Mouse (Mus musculus): ENCODE results near the gene Sec1.
A peak's percentile ranks its signal among the peaks of the same experiment; 100 is the strongest.

The Sec1 gene

DNA sequence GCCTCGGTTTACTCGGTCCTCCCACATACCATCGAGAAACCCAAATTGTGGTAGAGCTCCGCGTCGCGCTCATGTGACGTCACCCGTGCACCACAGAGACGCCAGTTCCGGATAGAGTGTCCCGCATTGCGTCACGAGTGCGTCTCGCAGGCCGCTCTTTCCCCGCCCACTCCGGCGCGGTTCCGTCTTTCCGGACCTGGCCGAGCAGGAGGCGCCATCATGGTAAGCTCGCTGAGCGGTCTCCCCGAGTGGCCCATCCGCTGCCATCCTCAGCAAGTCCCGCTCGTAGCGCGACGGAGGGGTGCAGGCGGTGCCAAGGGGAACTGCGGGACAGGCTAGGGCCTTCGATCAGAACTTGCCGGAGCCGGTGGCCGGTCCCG, 23.7 kb upstream of the Sec1 start, which contains the start of gene Sphk2:
Gene Sphk2, minus strand, starts transcription at position 85 of the 380 bp plus-strand sequence.
- DNase-seq (ENCODE audit: low read depth, low spot score), result peak; percentile 99

DNA sequence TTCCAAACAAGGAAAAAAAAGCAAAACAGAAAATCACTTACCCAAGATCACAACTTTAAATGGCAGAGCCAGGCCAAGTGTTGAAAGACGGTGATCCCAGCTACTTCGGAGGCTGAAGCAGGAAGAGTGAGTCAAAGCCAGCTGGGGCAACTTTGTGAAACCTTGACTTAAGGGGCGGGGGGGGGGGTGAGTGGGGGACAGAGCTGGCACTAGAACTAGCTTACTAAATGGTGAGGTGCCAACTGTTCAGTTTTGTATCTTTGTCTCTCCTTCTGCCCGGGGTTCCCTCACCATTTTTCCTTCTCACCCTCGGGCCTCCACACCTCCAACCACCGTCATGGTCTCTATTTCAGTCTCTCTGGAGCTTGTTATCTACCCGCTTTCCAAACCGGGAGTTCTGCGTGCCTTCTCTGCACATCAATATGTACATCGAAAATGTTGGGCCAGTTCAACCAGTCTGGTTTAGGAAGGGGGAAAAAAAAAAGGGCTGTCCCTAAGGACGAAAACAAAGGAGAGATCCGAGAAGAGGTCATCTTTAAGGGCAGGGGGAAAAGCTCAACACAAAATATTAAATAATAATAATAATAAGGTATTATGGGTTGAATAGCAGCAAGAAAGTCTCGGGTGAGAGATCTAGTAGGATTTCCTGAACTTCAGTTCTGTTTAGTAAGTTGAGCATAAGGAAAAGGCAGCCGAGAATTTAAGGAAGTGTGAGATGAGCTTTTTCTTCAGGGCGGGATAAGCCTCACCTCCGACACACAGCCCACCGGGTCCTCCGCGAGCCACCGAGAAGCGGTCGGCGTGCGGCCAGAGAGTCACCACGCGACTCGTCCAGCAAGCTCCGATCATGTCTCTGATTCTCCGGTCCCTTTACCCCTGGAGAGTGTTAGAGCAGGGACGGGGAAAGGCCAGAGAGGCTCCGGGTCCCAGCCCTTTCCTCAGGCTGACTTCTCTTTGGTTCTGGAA, 23.0 kb upstream of the Sec1 start:
- no peak for DNase-seq (ENCODE audit: low read depth, low spot score)

DNA sequence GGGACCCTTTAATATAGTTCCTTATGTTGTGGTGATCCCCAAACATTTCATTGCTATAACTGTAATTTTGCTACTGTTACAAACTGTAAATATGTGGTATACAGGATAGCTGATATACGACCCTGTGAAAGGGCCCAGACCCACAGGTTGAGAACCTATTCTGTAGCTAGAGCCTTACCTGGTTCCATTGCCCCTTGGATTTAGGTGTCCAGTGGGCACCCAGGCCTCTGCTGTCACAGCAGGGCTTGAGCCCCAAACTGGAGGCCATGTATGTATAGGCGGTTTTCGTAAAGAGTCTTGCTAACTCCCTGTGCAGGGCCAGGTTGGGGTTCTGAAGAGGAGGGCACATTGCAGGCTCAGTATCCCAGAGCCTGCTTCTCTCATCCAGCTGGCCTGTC, 22.3 kb upstream of the Sec1 start:
- DNase-seq (ENCODE audit: low read depth, low spot score), result no peak

DNA sequence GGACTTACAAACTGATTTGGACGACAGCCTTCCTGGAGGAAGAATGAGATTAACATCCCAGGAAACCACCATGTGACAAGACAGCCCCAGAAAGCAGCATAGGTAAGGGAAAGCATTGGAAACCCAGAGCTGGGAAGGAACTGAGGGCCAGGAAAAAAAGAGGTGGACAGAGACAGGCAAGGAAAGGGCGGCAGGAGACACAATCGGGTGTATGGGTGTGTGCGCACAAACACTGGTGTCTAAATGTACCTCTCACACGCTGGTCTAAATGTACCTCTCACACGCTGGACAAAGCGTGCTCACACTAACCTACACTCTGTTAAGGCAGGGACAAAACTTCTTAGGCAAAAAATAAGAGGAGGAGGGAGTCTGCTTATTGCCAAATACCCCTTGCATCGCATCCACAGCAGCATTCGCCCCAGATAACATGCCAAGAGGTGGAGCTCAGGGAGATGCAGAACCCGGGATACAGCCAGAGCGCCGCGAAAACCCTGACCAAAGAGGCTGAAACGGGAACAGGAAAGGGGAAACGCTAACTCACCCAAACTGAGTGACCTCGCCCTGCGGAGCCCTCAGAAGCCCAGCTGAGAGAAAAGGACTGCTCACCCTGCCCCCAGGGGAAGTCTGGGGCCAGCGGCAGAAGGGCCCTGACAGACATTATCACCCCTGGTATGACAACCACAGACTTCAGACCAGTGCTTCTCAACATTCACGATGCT, 21.7 kb upstream of the Sec1 start:
- no peak for DNase-seq (ENCODE audit: low read depth, low spot score)

DNA sequence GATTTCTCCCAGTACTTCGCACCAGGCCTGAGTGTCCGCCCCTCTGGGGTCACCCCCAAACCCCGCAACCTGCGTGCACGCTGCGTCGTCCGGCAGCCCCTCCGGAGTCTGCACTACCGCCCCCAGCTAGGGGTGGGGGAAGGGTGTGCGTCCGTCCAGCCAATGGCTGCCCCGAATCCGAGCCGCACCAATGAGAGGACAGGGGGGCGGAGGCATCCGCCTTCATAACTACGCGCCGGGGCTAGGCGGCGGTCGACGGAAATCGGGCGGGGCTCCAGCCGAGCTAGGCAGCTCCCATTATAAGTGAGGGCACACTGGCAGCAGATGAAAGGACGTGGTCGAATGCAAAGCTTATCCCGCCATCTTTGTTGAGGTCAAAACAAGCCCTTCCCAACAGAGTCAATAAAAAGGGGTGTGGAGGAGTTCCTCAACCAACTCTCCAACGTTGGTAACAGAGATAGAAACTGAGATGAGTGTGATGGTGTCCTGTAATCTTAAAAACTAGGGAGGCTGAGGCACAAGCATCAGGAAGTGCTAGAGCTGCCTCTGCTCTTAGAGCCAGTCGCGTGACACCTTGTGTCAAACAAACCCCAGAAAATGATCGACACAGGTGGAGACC, 21.0 kb upstream of the Sec1 start, which contains the start of gene Rpl18:
Gene Rpl18, plus strand, starts transcription at position 368 of the 619 bp plus-strand sequence.
- peak; percentile 96 for DNase-seq (ENCODE audit: low read depth, low spot score)

DNA sequence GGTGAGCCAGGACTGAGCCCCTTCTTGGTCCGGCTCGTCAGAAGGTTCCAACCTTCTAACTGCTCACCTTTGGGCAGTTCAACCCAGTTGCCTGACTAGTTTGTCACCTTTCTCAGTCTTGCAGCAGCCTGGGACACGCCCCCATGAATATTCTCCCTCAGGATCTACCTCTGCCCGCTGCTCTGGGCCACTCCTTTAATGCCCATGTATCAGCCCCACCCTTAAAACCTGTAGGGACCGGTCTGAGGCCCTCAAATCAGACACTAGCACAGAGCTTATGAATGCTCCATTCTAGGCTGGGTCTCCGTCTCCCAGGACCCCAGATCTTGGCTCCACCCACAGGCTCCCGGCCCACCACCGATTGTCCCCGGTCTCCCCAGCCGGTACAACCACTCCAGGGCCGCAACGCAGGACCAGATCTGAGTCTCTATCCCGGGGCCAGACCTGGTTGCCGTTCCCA, 20.5 kb upstream of the Sec1 start:
- no peak for DNase-seq (ENCODE audit: low read depth, low spot score)

DNA sequence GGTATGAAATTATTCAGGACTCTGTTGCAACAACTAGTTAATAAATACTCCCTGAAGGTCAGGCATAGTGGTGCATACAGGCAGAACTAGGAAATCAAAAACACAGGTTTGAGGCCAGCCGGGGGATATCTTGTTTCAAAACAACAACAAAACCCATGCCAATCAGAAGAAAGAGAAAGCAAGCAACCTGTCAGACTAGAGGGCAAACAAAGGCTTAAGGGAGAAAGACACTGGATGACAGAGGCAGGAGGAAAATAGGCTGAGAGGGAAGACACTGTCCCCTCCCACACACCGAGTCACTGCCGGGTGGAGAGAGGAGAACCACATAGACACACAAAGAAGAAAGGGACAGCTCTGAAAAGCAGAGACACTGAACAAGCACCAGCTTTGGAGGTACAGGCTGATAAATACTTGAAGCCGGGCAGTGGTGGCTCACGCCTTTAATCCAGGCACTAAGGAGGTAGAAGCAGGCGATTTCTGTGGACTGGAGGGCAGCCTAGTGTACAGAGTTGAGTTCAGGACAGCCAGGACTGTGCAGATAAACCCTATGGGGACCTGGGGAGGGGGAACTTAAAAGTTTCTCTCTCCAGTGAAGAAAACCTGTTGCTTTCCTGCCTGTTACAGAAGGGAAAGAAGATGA, 19.8 kb upstream of the Sec1 start:
- DNase-seq (ENCODE audit: low read depth, low spot score), result no peak

DNA sequence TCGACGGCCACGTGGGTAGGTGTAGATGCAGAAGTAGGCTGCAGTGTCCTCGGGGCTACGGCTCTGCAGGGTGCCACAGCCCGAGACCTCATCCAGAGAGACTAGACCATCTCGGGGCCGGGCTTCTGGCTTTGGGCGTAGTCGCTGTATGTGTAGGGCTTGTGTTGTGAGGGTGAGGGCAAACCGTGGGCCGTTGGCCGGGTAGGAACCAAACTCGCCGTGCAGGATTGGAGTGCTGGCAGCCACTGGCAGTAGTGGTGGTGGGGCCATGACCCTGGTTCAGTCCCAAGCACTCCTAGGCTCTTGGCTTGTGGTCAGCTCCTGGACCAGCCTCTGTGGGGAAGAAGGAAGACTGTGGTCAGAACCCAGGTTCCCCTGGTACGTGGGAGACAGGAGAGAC, 19.2 kb upstream of the Sec1 start:
- no peak for DNase-seq (ENCODE audit: low read depth, low spot score)

DNA sequence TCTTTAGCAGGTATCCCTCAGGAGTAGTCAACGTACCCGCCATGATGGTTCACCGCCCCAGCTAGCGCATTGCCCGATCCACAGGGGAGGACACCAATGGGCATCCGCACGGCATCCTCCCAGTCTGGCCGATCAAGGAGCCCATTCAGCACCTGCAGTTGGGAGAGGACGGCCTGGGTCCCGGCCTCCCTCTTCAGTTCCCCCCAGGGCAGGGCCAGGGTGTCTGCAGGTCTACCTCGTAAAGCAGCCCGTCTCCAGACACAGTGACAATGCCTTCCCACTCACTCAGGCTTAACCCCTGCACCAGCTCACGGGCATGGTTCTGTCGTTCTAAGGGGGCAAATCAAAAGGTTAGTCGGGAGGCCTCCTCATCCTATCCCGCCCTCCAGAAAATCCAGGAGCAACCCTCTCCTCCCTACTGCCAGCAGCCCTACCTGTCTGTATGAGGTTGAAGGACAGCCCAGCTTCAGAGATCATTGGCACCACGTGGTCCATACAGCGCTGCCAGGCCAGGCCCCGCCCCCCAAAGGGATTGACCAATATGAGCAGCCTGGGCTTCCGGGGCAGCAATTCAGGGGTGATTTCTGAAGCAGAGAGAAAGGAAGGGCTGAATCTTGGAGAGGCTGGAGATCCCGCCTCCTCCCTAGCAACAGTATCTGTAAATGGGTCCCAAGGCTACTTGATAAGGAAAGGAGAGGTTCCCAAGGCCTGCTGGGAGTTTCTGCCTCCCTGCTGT, 18.0 kb upstream of the Sec1 start:
- DNase-seq (ENCODE audit: low read depth, low spot score), result peak; percentile 78

DNA sequence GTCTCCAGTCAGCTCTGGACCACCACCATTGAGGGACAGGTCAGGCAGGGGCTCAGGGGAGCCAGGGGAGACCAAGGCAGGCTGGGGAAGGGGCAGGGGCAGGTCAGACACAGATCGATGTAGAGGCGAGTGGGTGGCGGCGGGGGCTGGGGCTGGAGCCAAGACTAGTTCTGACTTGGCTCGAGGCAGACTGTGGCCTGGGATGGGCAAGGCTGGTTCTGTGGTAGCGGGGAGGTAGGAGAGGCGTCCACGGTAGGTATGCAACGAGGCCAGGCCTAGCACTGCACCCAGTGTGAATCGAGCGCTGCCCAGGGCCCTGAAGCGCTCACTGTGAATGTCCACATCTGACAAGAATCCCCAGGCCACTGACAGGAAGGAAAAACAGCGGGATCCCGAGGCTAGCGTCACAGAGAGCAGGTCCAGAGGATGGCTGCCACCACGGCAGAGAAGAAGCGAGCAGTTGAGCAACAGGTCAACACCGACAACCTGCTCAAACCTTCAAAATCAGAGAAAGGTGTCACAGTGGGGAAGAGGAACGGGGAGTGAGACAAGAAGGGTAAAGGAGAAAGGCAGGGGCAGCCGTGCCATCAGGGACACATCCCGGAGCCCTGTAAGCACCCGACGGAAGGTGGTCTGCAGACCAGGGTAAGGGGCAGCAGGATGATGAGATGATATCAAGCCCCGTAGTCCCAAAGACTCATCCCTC, 17.3 kb upstream of the Sec1 start:
- DNase-seq (ENCODE audit: low read depth, low spot score), result peak; percentile 63

DNA sequence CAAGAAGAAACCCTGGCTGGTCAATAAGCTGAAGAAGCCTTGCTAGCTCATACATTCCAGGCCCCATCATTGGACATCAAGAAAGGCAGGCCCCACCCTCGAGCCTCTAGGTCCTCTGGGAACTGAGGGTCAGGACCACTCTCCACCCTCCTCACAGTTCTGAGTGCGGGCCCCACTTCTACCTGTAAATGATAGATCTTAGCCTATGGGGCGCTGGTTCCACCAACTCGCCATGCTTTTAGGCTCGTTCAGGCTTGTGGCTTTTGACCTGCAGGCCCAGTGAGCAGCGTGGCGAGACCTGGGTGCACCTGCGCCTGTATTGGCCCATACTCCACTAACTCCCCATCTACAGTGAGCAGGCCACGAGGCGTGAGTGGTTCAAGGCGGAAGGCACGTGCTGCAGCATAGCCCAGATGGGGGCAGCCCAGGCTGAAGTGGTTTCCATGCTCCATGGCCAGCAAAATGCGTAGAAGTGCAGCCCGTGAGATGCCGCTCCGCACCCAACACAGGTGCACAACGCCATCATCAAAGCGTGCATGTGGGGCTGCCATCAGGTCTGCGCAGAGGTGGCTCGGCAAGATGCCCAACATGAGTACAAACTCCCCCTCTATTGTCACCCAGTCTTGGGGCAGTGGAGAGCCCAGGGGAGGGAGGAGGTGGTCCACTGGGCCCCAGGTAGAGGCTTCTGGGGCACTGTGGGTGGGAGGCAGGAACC, 16.4 kb upstream of the Sec1 start:
- peak; percentile 59 for DNase-seq (ENCODE audit: low read depth, low spot score)

DNA sequence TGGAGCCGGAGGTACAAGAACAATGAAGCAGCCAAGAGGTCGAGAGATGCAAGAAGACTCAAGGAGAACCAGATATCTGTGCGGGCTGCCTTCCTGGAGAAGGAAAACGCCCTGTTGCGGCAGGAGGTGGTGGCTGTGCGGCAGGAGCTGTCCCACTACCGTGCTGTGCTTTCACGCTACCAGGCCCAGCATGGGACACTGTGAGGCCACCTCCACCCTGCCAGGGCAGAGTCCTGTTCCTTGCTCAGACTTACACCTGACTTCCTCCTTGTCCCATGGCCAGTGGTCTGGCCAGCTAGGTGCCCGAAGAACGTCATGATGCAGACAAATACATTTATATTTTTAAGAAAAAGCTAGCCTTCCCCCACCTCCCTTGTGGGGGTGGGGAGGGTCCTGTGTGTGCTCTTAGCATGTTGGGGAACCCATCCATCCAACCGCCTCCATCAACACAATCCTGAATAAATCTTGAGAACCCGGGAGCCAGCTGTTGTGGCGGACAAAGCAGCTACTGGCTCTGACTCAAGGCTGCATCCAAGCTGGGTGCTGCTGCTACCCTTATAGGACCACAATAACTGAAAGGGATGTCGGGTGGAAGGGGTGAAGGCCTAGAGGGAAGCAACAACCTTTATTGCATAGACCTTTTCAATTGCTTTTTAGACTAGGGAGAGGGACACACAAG, 15.6 kb upstream of the Sec1 start:
- no peak for DNase-seq (ENCODE audit: low read depth, low spot score)

DNA sequence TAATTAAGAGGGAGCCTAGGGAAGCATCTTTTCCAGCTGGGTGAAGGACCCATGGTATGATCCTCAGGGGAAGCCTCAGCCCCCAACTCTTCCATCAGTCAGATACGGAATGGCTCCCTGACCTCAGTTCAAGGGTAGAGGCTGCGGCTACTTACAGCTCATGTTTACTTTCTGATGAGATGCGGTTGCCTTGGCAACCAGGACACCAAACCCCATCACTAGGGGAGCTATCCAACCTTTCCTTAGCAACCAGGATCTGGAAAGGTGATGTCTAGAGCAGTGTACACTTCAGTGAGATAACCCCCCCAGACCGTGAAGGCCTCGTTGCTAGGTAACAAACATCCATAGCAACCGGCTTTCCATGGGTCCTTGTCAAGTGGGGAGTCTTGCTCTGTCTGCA, 14.8 kb upstream of the Sec1 start:
- DNase-seq (ENCODE audit: low read depth, low spot score), result peak; percentile 68

DNA sequence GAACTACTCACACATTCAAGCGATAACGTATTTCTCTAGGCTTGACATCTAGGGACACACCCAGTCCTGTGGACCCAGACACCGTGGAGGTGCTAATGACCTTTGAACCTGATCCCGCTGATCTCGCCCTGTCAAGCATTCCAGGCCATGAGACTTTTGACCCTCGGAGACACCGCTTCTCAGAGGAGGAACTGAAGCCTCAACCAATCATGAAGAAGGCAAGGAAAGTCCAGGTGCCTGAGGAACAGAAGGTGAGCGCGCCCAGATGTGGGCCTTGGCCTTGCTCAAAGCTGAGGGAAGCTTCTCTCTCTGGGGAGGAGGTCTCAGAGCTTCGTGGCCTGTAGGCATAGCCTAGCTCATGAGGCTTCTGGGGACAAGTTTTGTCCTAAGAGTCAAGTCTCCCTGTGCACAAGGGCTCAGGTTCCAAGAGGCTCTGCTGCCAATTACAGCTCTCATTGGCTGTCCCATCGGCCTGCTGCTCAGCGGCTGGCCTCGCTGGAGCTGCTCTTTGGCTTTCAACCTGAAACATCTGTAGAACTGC, 14.1 kb upstream of the Sec1 start:
- DNase-seq (ENCODE audit: low read depth, low spot score), result peak; percentile 84

DNA sequence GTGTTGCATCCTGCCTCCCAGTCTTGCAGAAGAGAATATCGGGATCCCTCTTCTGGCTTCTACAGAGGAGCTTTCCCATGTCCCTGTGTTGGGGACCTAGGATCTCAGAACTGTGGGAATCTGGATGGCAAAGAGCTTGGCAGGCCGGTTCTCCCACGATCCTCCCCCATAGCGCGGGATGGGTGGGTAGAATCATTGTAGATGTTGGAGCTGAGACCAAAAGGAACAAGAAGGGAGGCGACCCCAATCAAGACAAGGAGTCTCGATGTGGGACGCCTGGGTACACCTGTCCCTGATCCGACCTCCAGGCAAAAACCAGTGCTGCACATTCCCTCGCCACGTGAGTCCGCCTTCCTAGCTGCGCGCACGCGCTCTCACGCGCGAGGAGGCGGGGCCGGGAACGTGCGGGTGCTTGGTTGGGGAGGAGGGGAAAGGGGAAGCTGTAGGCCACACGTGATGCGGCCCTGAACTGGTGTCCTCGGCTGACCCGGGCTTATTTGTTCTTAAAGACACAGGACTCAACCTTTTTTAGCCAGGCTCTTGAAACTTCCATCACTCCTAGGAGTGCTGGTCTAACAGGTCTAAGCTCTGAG, 13.3 kb upstream of the Sec1 start:
- DNase-seq (ENCODE audit: low read depth, low spot score), result peak; percentile 99

DNA sequence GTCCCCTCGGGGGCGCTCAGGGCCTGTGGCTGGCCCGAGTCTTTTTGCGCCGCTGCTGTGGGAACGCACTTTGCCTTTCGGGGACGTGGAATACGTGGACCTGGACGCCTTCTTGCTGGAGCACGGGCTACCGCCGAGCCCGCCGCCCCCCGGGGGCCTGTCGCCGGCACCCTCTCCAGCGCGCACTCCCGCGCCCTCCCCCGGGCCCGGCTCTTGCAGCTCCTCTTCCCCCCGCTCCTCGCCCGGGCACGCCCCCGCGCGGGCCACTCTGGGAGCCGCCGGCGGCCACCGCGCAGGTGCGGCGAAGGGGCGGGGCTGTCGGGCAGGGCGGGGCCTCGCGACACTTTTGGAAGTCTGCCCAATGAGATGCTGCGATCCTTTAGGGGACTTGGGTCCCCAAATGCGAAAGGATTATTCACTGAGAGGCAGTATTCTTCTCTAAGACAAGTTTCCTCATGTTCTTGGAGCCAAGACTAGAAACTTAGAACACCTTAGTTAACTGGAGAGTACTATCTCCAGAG, 12.6 kb upstream of the Sec1 start:
- DNase-seq (ENCODE audit: low read depth, low spot score), result peak; percentile 96

DNA sequence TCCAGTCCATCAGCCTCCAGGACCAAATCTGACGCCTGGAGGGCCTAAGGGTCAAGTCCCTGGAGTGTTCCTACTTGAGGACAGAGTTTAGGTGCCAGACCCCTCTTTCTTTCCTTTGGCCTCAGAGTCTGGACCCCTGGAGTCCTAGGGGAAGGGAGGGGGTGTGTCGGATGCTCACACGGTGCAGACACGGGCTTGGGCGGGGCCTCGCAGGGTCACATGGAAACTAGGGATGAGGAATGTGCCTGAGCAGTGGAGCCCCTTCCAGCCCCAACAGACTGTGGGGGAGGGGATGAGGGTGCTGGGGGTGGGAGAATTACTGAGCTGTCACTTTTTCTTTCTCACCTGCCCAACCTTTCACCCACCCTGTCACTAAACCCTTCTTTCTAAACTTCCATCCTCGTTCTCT, 11.7 kb upstream of the Sec1 start:
- peak; percentile 97 for DNase-seq (ENCODE audit: low read depth, low spot score)

DNA sequence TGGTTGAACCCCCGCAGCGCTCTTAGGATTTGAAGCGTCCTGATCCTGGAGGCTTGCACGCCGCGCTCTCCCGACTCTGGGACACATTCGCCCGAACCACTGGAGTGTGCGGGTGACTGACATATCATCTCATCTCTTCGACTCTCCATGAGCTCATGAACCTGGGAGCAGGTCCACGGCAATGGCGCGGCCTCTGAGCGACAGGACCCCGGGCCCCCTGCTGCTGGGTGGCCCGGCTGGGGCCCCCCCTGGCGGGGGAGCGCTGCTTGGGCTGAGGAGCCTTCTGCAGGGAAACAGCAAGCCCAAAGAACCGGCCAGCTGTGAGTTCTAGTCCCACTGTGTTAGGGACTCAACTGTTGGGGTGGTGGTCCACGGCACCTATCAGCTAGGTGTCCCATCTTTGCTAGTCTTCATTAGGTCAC, 11.3 kb upstream of the Sec1 start:
- DNase-seq (ENCODE audit: low read depth, low spot score), result no peak
